Mouse (Mus musculus) kidney, postnatal 0 days (tissue): Measurements from ENCODE around the gene Prpf4. TPM values are rescaled to one million over a fixed set of nuclear protein-coding genes. Genes with fewer than 3 reads are reported as not detected.

ENCODE experiments used
- ATAC-seq: fragments of 200-750 bp; cut with Nextera tagmentation; replicated peaks from 2 replicates; pipeline ENCODE4 v1.8.0; 2017; ENCODE audit warnings: low read depth, moderate number of reproducible peaks, moderate TSS enrichment, moderate library complexity; ENCODE audit not compliant: low FRiP score
- DNase-seq: peaks from one replicate; pipeline ENCODE4 v3.0.0-alpha.2; 2016; ENCODE audit warnings: low spot score
- H3K27ac ChIP-seq: fragments of 300-500 bp; sonication (generic); 2 replicates; pipeline ENCODE4 v1.5.1; 2014; ENCODE audit warnings: mild to moderate bottlenecking
- H3K27me3 ChIP-seq: fragments of 300-500 bp; sonication (generic); 2 replicates; pipeline ENCODE4 v1.6.1; 2014; ENCODE audit warnings: low read length, mixed read lengths; ENCODE audit not compliant: insufficient read depth
- H3K36me3 ChIP-seq: fragments of 300-500 bp; sonication (generic); 2 replicates; pipeline ENCODE4 v1.6.1; 2014; ENCODE audit warnings: low read length, mixed read lengths; ENCODE audit not compliant: insufficient read depth
- H3K4me1 ChIP-seq: fragments of 300-500 bp; sonication (generic); replicated peaks from 2 replicates; pipeline ENCODE4 v1.6.1; 2014; ENCODE audit warnings: antibody characterized with exemption, low read length, mixed read lengths; ENCODE audit not compliant: insufficient read depth
- H3K4me2 ChIP-seq: fragments of 300-500 bp; sonication (generic); 2 replicates; pipeline ENCODE4 v1.6.1; 2014; ENCODE audit warnings: mild to moderate bottlenecking, low read length, moderate library complexity, mixed read lengths
- H3K4me3 ChIP-seq: fragments of 300-500 bp; sonication (generic); replicated peaks from 2 replicates; pipeline ENCODE4 v1.5.1; 2014; ENCODE audit warnings: low read depth, low read length
- H3K9ac ChIP-seq: fragments of 300-500 bp; sonication (generic); 2 replicates; pipeline ENCODE4 v1.6.1; 2014; ENCODE audit warnings: low read depth, low read length
- H3K9me3 ChIP-seq: fragments of 300-500 bp; sonication (generic); replicated peaks from 2 replicates; pipeline ENCODE4 v1.6.1; 2016; ENCODE audit warnings: low read length, inconsistent platforms, mixed read lengths
- CTCF ChIP-seq: IDR thresholded peaks from 2 replicates; pipeline ENCODE4 v1.5.1; 2016; ENCODE audit warnings: antibody characterized with exemption, low read depth, mild to moderate bottlenecking, moderate library complexity
- WGBS: fragments of 180-500 bp; shearing (Covaris S2); extraction: QIAGEN DNeasy Blood & Tissue Kit; methylation state at CpG from one replicate; pipeline ENCODE4 v1.1.7; 2014; 5-methylcytosine and 5-hydroxymethylcytosine counted together
- polyA plus RNA-seq: library from polyadenylated mRNA; unstranded; fragments of >200 nt; fragmentation: Nextera tagmentation; extraction: Ambion mirVana; gene quantifications from 2 replicates; pipeline ENCODE4 v1.2.1, GENCODE M21; 2015

Gene Prpf4
- polyA plus RNA-seq, 1 experiment from 2014 or later = 14.8 TPM

- Histone ChIP-seq H3K27me3 (no peaks in the 10 kb centered on the region), H3K9ac (no peak overlapping the region), H3K9me3 (no peaks in the 10 kb centered on the region), H3K27ac (0 out of 2 replicates have a peak overlapping the region, but pooled peaks have one; percentile 0), H3K4me2 (no peak overlapping the region), H3K4me1 (no peaks in the 10 kb centered on the region), H3K4me3 (no peak overlapping the region), H3K36me3 (no peaks in the 10 kb centered on the region)
- no peak for TF ChIP-seq CTCF
- WGBS = 61% methylated on average over 7 of the region's 7 CpGs
- DNase-seq = no peak
- peak; percentile 71; the same call in 1 of the 2 replicates for ATAC-seq
Measured at GRCm38 (mm10) chr4:62433939-62434870, 25.6 kb downstream of the Prpf4 start.

GRCm38 (mm10) chr4:62435081-62435480, 26.5 kb downstream of the Prpf4 start, which contains the start of gene Rnf183:
Rnf183 (minus strand) TSS chr4:62435252.
- 80% methylated on average over 6 of the region's 6 CpGs for WGBS
- no peak for ATAC-seq
- Histone ChIP-seq H3K36me3 (no peaks in the 10 kb centered on the region), H3K4me2 (no peak within 1 kb of the TSS), H3K27ac (0 out of 2 replicates have a peak within 1 kb of the TSS, but pooled peaks have one; percentile 0), H3K4me1 (no peaks in the 10 kb centered on the region), H3K9ac (no peak within 1 kb of the TSS), H3K4me3 (no peak within 1 kb of the TSS), H3K27me3 (no peaks in the 10 kb centered on the region), H3K9me3 (no peaks in the 10 kb centered on the region)
- no peak for DNase-seq
- no peak for TF ChIP-seq CTCF

- no peak for TF ChIP-seq CTCF
- no peak for ATAC-seq
- Histone ChIP-seq H3K9ac (no peak overlapping the region), H3K4me1 (no peaks in the 10 kb centered on the region), H3K9me3 (no peaks in the 10 kb centered on the region), H3K36me3 (no peaks in the 10 kb centered on the region), H3K27ac (peak overlapping the region; percentile 21; the same call in 1 of the 2 replicates), H3K27me3 (no peaks in the 10 kb centered on the region), H3K4me2 (no peak overlapping the region), H3K4me3 (no peak overlapping the region)
- WGBS = 87% methylated on average over 3 of the region's 3 CpGs
- DNase-seq = no peak
Measured at GRCm38 (mm10) chr4:62437256-62437778, 28.7 kb downstream of the Prpf4 start.

- Histone ChIP-seq H3K27ac (peak overlapping the region; percentile 21; the same call in 1 of the 2 replicates), H3K9me3 (no peaks in the 10 kb centered on the region), H3K4me2 (no peak overlapping the region), H3K27me3 (no peaks in the 10 kb centered on the region), H3K9ac (no peak overlapping the region), H3K4me1 (no peaks in the 10 kb centered on the region), H3K36me3 (no peaks in the 10 kb centered on the region), H3K4me3 (no peak overlapping the region)
- ATAC-seq = peak; percentile 87
- peak; percentile 29 for DNase-seq
- 45% methylated on average over 7 of the region's 7 CpGs for WGBS
- TF ChIP-seq CTCF = no peak
Measured at GRCm38 (mm10) chr4:62437871-62438270, 29.3 kb downstream of the Prpf4 start.

GRCm38 (mm10) chr4:62439793-62440192, 31.2 kb downstream of the Prpf4 start:
- DNase-seq (no peak), ATAC-seq (no peak)
- H3K27ac ChIP-seq = no peak overlapping the region
- no peak overlapping the region for H3K4me3 ChIP-seq
- H3K4me1 ChIP-seq = no peaks in the 10 kb centered on the region
- no peaks in the 10 kb centered on the region for H3K36me3 ChIP-seq
- TF ChIP-seq CTCF = no peak
- no peaks in the 10 kb centered on the region for H3K9me3 ChIP-seq
- H3K27me3 ChIP-seq = no peaks in the 10 kb centered on the region
- H3K4me2 ChIP-seq = no peak overlapping the region
- H3K9ac ChIP-seq = no peak overlapping the region
- 65% methylated on average over 4 of the region's 4 CpGs for WGBS

GRCm38 (mm10) chr4:62440544-62440943, 31.9 kb downstream of the Prpf4 start:
- no peak overlapping the region for H3K4me2 ChIP-seq
- H3K27ac ChIP-seq = no peak overlapping the region
- H3K4me3 ChIP-seq = no peak overlapping the region
- no peak for DNase-seq
- no peaks in the 10 kb centered on the region for H3K9me3 ChIP-seq
- no peak for ATAC-seq
- 69% methylated on average over 4 of the region's 4 CpGs for WGBS
- TF ChIP-seq CTCF = no peak
- H3K4me1 ChIP-seq = no peaks in the 10 kb centered on the region
- no peaks in the 10 kb centered on the region for H3K36me3 ChIP-seq
- no peaks in the 10 kb centered on the region for H3K27me3 ChIP-seq
- no peak overlapping the region for H3K9ac ChIP-seq
